Mouse (Mus musculus) midbrain, postnatal 0 days (tissue): ENCODE results near the gene Nop10. TPM values are rescaled to one million over a fixed set of nuclear protein-coding genes. Genes with fewer than 3 reads are reported as not detected.

Experiments
- ATAC-seq: fragments of 200-750 bp; cut with Nextera tagmentation; 2 replicates; pipeline ENCODE4 v1.8.0; 2017; ENCODE audit warnings: moderate number of reproducible peaks, mild to moderate bottlenecking, moderate TSS enrichment, moderate library complexity; ENCODE audit not compliant: low FRiP score
- DNase-seq: peaks from one replicate; pipeline ENCODE4 v3.0.0-alpha.2; 2015; ENCODE audit warnings: low spot score
- H3K27ac ChIP-seq: fragments of 300-500 bp; sonication (generic); 2 replicates; pipeline ENCODE4 v1.5.1; 2014; ENCODE audit warnings: low read depth, mild to moderate bottlenecking, low read length, mixed read lengths
- H3K27me3 ChIP-seq: fragments of 300-500 bp; sonication (generic); 2 replicates; pipeline ENCODE4 v1.6.1; 2014; ENCODE audit warnings: low read length, control low read depth, mixed read lengths; ENCODE audit not compliant: insufficient read depth
- H3K36me3 ChIP-seq: fragments of 300-500 bp; sonication (generic); 2 replicates; pipeline ENCODE4 v1.6.1; 2014; ENCODE audit warnings: low read length, control low read depth, mixed read lengths; ENCODE audit not compliant: insufficient read depth
- H3K4me1 ChIP-seq: fragments of 300-500 bp; sonication (generic); 2 replicates; pipeline ENCODE4 v1.6.1; 2014; ENCODE audit warnings: mild to moderate bottlenecking, control low read depth, antibody characterized with exemption, low read length, mixed read lengths; ENCODE audit not compliant: insufficient read depth
- H3K4me2 ChIP-seq: fragments of 300-500 bp; sonication (generic); 2 replicates; pipeline ENCODE4 v1.6.1; 2014; ENCODE audit warnings: low read depth, mild to moderate bottlenecking, low read length, mixed read lengths; ENCODE audit not compliant: poor library complexity, severe bottlenecking
- H3K4me3 ChIP-seq: fragments of 300-500 bp; sonication (generic); 2 replicates; pipeline ENCODE4 v1.5.1; 2014; ENCODE audit warnings: low read depth, mild to moderate bottlenecking, low read length, moderate library complexity
- H3K9ac ChIP-seq: fragments of 300-500 bp; sonication (generic); replicated peaks from 2 replicates; pipeline ENCODE4 v1.6.1; 2014; ENCODE audit warnings: mild to moderate bottlenecking, low read length, moderate library complexity, mixed read lengths; ENCODE audit not compliant: poor library complexity, severe bottlenecking
- H3K9me3 ChIP-seq: fragments of 300-500 bp; sonication (generic); 2 replicates; pipeline ENCODE4 v1.6.1; 2016; ENCODE audit warnings: low read length, control low read depth
- CTCF ChIP-seq: IDR thresholded peaks from 2 replicates; pipeline ENCODE4 v1.5.1; 2016; ENCODE audit warnings: antibody characterized with exemption, mild to moderate bottlenecking
- WGBS: fragments of 180-500 bp; shearing (Covaris S2); extraction: QIAGEN DNeasy Blood & Tissue Kit; methylation state at CpG from one replicate; pipeline ENCODE4 v1.1.7; 2014; 5-methylcytosine and 5-hydroxymethylcytosine counted together
- polyA plus RNA-seq: library from polyadenylated mRNA; unstranded; fragments of >200 nt; fragmentation: Nextera tagmentation; extraction: Ambion mirVana; gene quantifications from 2 replicates; pipeline ENCODE4 v1.2.1, GENCODE M21; 2015
- total RNA-seq: library from RNA; depleted of rRNA; stranded (reverse); fragments of >200 nt; gene quantifications from 2 replicates; pipeline ENCODE4 v1.2.3, GENCODE M21; 2014

Gene Nop10
- total and polyA plus RNA-seq, 2 experiments from 2014 or later: 111 to 151 TPM

DNA sequence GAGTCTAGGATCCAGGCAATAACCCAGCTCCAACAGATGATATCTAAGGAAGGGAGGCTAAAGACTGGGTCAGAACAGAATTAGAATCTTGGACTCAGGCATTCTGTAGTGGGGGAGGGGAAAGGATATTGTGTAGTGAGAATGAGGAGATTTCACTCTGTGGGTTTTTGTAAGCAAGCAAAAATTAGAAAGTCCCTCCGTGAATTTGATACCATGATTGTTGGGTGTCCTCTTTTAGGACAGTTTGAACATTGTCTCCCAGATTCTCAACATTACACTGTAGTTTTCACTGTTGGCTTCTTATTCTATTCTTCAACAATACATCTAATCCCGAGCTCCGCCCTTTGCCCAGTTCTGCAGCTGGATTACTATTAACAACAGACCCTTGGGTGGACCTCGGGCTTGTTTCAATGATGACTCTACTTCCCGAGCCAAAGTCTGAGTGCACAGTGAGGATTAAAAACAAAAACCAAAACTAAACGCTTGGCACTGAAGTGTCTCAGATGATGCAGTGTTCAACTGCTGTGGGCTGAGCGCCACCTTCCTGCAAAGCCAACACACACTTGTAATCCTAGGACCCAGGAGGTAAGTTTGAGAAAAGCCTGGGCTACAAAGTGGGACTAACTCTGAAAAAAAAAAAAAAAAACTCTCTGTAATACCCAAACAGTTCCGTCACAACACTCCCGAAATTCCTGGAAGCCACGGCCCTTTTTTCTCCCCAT is 2.3 kb upstream of the Nop10 start, which contains the start of gene Nutm1:
Gene Nutm1 (minus strand): TSS at position 51 of the 722 bp plus-strand sequence.
- no peak within 1 kb of the TSS for H3K4me3 ChIP-seq
- H3K36me3 ChIP-seq: no peaks in the 10 kb centered on the region
- no peaks in the 10 kb centered on the region for H3K9me3 ChIP-seq
- DNase-seq: no peak
- no peaks in the 10 kb centered on the region for H3K27me3 ChIP-seq
- WGBS: 70% methylated on average over 10 of the region's 10 CpGs
- H3K27ac ChIP-seq: no peak within 1 kb of the TSS
- no peak within 1 kb of the TSS for H3K9ac ChIP-seq
- TF ChIP-seq CTCF: peak; percentile 33
- no peak for ATAC-seq
- no peaks in the 10 kb centered on the region for H3K4me1 ChIP-seq
- no peak within 1 kb of the TSS for H3K4me2 ChIP-seq

DNA sequence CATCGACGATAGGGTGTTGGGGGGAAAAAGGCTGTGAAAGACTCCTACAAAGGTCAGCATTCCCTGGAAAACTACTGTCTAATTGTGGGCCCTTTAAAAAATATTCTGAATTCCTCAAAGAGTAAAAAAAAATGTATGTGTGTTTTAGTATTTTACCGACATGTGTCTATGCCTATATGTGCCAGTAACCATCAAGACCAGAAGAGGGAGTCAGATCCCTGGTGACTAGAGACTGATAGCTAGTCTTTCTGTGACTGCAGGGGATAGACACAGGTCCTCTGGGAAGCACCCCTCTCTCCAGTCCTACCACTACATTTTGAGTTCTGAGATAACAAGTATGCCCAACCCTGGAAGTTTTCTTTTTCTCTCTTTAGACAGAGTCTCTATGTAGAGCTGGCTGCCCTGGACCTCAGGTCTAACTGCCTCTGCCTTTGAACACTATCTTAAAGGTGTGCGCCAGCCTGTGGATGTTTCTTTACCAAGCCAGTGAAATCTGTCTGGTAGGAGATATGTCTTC is 1.1 kb downstream of the Nop10 start:
- no peaks in the 10 kb centered on the region for H3K9me3 ChIP-seq
- H3K4me3 ChIP-seq: peak overlapping the region; percentile 47
- DNase-seq (peak; percentile 38), ATAC-seq (no peak)
- H3K4me1 ChIP-seq: peaks cover 10% of the 10 kb centered on the region
- no peaks in the 10 kb centered on the region for H3K36me3 ChIP-seq
- peak overlapping the region; percentile 65 for H3K9ac ChIP-seq
- TF ChIP-seq CTCF: peak; percentile 56
- WGBS: 33% methylated on average over 4 of the region's 4 CpGs
- H3K27me3 ChIP-seq: no peaks in the 10 kb centered on the region
- peak overlapping the region; percentile 62 for H3K4me2 ChIP-seq
- H3K27ac ChIP-seq: peak overlapping the region; percentile 65

DNA sequence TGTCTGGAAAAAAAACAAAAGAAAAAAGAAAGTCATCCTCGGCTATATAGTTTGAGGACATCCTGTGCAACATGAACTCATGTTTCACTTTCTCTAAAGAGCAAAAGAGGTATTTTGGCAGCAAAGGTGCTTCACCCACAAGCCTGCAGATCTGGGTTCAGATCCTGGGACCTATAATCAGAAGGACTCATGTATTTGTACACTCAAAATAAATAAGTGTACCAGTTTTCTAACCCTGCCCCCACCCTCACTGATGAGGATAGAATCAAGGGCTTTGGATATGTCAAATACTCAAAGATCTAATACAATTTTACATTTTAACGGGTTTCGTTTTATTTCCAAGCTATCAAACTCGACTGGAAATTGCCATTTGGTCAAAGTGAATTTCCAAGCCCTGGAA is 2.6 kb downstream of the Nop10 start:
- Histone ChIP-seq H3K9ac (no peak overlapping the region), H3K36me3 (no peaks in the 10 kb centered on the region), H3K4me3 (no peak overlapping the region), H3K4me1 (peaks cover 15% of the 10 kb centered on the region), H3K27me3 (no peaks in the 10 kb centered on the region), H3K27ac (no peak overlapping the region), H3K4me2 (no peak overlapping the region), H3K9me3 (no peaks in the 10 kb centered on the region)
- ATAC-seq (no peak), DNase-seq (no peak)
- WGBS: 81% methylated on average over 4 of the region's 4 CpGs
- no peak for TF ChIP-seq CTCF

DNA sequence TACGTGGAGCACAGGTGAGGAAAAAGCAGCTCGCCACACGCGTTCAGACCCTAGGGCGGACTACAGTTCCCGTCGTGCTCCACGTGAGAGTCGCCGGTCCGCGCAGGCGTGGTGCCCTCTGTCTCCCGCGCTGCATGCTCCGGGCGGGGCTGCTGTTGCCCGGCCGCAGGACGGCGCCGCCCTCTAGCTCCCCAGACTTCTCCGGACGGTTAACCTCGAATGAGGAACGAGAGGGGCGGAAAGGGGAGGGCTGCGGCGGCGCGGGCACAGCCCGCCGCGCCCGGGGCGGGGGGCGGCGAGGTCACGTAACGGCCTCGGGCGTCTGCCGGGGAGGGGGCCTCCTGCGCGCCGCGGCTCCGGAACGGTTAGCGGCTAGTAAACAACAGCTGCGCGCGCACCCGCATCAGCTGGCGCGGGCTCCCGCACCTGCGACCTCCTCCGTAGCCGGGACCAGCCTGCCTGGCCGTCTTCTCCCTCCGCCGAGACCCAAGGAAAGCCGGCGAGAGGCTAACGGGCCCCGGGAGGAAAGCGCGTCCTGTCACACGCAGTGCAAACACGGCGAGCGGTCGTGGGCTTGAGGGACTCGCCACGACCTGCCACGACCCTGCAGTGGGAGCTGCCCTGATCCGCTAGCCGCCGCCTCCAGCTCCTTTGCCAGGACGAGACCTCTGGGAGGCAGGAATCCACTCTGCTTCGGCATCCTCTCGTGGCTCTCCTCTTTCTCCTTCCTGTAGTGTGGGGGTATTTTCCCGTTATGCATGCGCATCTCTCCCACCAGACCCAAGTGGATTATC is 3.9 kb downstream of the Nop10 start, which contains the start of gene Slc12a6:
Gene Slc12a6 (plus strand): TSS at position 378 of the 794 bp plus-strand sequence.
- Histone ChIP-seq H3K4me3 (peak within 1 kb of the TSS; percentile 91), H3K4me2 (peak within 1 kb of the TSS; percentile 87), H3K9me3 (no peaks in the 10 kb centered on the region), H3K27me3 (no peaks in the 10 kb centered on the region), H3K27ac (peak within 1 kb of the TSS; percentile 87), H3K36me3 (no peaks in the 10 kb centered on the region), H3K4me1 (peaks cover 23% of the 10 kb centered on the region), H3K9ac (peak within 1 kb of the TSS; percentile 92)
- peak; percentile 44; the same call in 1 of the 2 replicates for TF ChIP-seq CTCF
- ATAC-seq (peak; percentile 92), DNase-seq (peak; percentile 92)
- WGBS: under 1% methylated on average over 76 of the region's 85 CpGs

DNA sequence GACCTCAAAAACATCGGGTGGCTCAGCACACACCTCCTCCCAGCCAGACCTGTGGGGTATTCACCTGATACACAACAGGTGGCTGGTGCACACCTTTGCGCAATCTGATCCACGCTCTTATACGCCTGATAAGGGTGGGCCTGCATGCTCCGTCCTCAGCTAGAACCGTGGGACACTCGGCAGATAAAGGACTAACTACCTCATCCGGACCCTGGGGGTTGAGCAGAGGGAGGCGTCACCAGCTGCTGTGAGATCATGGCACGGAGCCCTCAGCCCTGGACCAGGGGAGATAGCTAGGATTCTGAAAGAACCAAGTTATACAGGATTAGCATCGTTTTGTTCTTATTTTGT is 4.5 kb downstream of the Nop10 start, which contains the start of gene Gm21985:
Gene Gm21985 (plus strand): TSS at position 73 of the 351 bp plus-strand sequence.
- Histone ChIP-seq H3K4me2 (peak within 1 kb of the TSS; percentile 87), H3K9me3 (no peaks in the 10 kb centered on the region), H3K27ac (peak within 1 kb of the TSS; percentile 87), H3K4me1 (peaks cover 23% of the 10 kb centered on the region), H3K9ac (peak within 1 kb of the TSS; percentile 92), H3K27me3 (no peaks in the 10 kb centered on the region), H3K4me3 (peak within 1 kb of the TSS; percentile 91), H3K36me3 (no peaks in the 10 kb centered on the region)
- peak; percentile 18 for ATAC-seq
- no peak for TF ChIP-seq CTCF
- WGBS: 1% methylated on average over 11 of the region's 11 CpGs
- peak; percentile 58 for DNase-seq
